Mouse (Mus musculus) kidney, postnatal 14 days (tissue): Measurements from ENCODE around the gene Olfr341.

Experiments used
- DNase-seq: peaks from one replicate; pipeline ENCODE4 v3.0.0; 2022; ENCODE audit warnings: mixed read lengths

The Olfr341 gene

GRCm38 (mm10) chr2:36482368-36482767 lies at the start of gene Olfr341:
TSS of gene Olfr341 (minus strand) at chr2:36482468.
- DNase-seq, result no peak

GRCm38 (mm10) chr2:36524698-36525097 lies 42.4 kb upstream of the Olfr341 start, which contains the start of gene Olfr342:
TSS of gene Olfr342 (plus strand) at chr2:36524998.
- DNase-seq, result no peak

- DNase-seq, result no peak
Measured at GRCm38 (mm10) chr2:36473634-36474033, 8.6 kb downstream of the Olfr341 start.

GRCm38 (mm10) chr2:36452287-36452686 lies 30.0 kb downstream of the Olfr341 start, which contains the start of gene Olfr340:
TSS of gene Olfr340 (plus strand) at chr2:36452587.
- no peak for DNase-seq
